Comparison of ENCODE assay signal across 8 mouse cellular contexts in genomic region chr17:26949051-26949577, GRCm38 (mm10). TPM values are rescaled to one million over a fixed set of nuclear protein-coding genes. Genes with fewer than 3 reads are reported as not detected.
A peak's percentile ranks its signal among the peaks of the same experiment; 100 is the strongest.
DNase-seq lines count a peak whose midpoint lies in the region; ATAC-seq and TF ChIP-seq lines count a peak whose summit lies in the region.

No protein-coding gene starts in this region.

- H3K4me2 ChIP-seq in lung, embryonic 15.5 days = peak overlapping the region; percentile 98
- H3K4me2 ChIP-seq in intestine, postnatal 0 days (replicated peaks; ENCODE audit: low read depth) = peak overlapping the region; percentile 100
- peak overlapping the region; percentile 92 for H3K4me2 ChIP-seq in midbrain, embryonic 14.5 days (ENCODE audit: low read length)

- no peaks in the 10 kb centered on the region for H3K36me3 ChIP-seq in lung, embryonic 15.5 days
- no peaks in the 10 kb centered on the region for H3K36me3 ChIP-seq in intestine, postnatal 0 days (ENCODE audit: control insufficient read depth, insufficient read depth)
- H3K36me3 ChIP-seq in midbrain, embryonic 14.5 days (ENCODE audit: control insufficient read depth, insufficient read depth, low read length) = no peaks in the 10 kb centered on the region

- H3K4me3 ChIP-seq in lung, embryonic 15.5 days = peak overlapping the region; percentile 79
- H3K4me3 ChIP-seq in intestine, postnatal 0 days (ENCODE audit: low read depth, low read length) = peak overlapping the region; percentile 69
- H3K4me3 ChIP-seq in midbrain, embryonic 14.5 days (replicated peaks; ENCODE audit: low read depth, low read length) = peak overlapping the region; percentile 69

- H3K4me1 ChIP-seq in lung, embryonic 15.5 days = peaks cover 76% of the 10 kb centered on the region
- peaks cover 7% of the 10 kb centered on the region; the same call in 1 of the 2 replicates for H3K4me1 ChIP-seq in intestine, postnatal 0 days (replicated peaks; ENCODE audit: control insufficient read depth, insufficient read depth, low read length)
- peaks cover 73% of the 10 kb centered on the region for H3K4me1 ChIP-seq in midbrain, embryonic 14.5 days (ENCODE audit: control insufficient read depth, insufficient read depth, low read length)

- peak; percentile 67 for TF ChIP-seq CTCF in intestine, postnatal 0 days (IDR thresholded peaks at IDR 0.05; ENCODE audit: low read depth)

- H3K27ac ChIP-seq in lung, embryonic 15.5 days = peak overlapping the region; percentile 75
- H3K27ac ChIP-seq in intestine, postnatal 0 days (ENCODE audit: low read depth, low read length) = peak overlapping the region; percentile 28; the same call in 1 of the 2 replicates
- H3K27ac ChIP-seq in midbrain, embryonic 14.5 days (replicated peaks; ENCODE audit: low read depth, low read length) = peak overlapping the region; percentile 93

- no peak for ATAC-seq in lung, embryonic 15.5 days (ENCODE audit: borderline replicate concordance, extremely low read depth, low FRiP score, low TSS enrichment)
- ATAC-seq in erythroid progenitor cell, adult 5-6 weeks (replicated peaks; ENCODE audit: low FRiP score, poor library complexity, severe bottlenecking) = peak; percentile 46
- peak; percentile 61 for ATAC-seq in intestine, postnatal 0 days
- peak; percentile 46; the same call in 1 of the 2 replicates for ATAC-seq in midbrain, embryonic 14.5 days (ENCODE audit: low FRiP score, low TSS enrichment)

- 8% methylated on average over 13 of the region's 14 CpGs for WGBS in lung, embryonic 15.5 days
- WGBS in intestine, postnatal 0 days = 7% methylated on average over 12 of the region's 14 CpGs
- 6% methylated on average over 13 of the region's 14 CpGs for WGBS in midbrain, embryonic 14.5 days

- DNase-seq in lung, postnatal 36 days = no peak
- DNase-seq in R1 (ENCODE audit: low read depth, low spot score) (peak; percentile 83), adipocyte (ENCODE audit: low spot score) (no peak)
- peak; percentile 43 for DNase-seq in midbrain, embryonic 14.5 days
- DNase-seq in adrenal gland, postnatal 25 days = no peak

- peak overlapping the region; percentile 64 for H3K9ac ChIP-seq in lung, embryonic 15.5 days
- 0 out of 2 replicates have a peak overlapping the region, but pooled peaks have one; percentile 45 for H3K9ac ChIP-seq in intestine, postnatal 0 days (ENCODE audit: low read depth, low read length)
- peak overlapping the region; percentile 90 for H3K9ac ChIP-seq in midbrain, embryonic 14.5 days (replicated peaks; ENCODE audit: low read length)

- no peaks in the 10 kb centered on the region for H3K9me3 ChIP-seq in lung, embryonic 15.5 days
- no peaks in the 10 kb centered on the region for H3K9me3 ChIP-seq in intestine, postnatal 0 days (ENCODE audit: control insufficient read depth)
- no peaks in the 10 kb centered on the region for H3K9me3 ChIP-seq in midbrain, embryonic 14.5 days (ENCODE audit: control insufficient read depth, low read length)

- 0 out of 2 replicates have a peak, but pooled peaks cover 4% of the 10 kb centered on the region for H3K27me3 ChIP-seq in lung, embryonic 15.5 days
- H3K27me3 ChIP-seq in intestine, postnatal 0 days (replicated peaks; ENCODE audit: control insufficient read depth, insufficient read depth, low read length) = no peaks in the 10 kb centered on the region
- H3K27me3 ChIP-seq in midbrain, embryonic 14.5 days (ENCODE audit: control insufficient read depth, insufficient read depth, low read length) = no peaks in the 10 kb centered on the region

RNA-seq across cellular contexts. Expression of gene Syngap1, which starts 8.1 kb away (rescaled TPM):
- polyA plus RNA-seq in lung, embryonic 15.5 days (2015; fragmentation: Nextera tagmentation; extraction: Ambion mirVana) = 1.5 and 2.1 TPM in 2 replicates
- total RNA-seq in erythroid progenitor cell, adult 5-6 weeks (2015; ENCODE audit: low replicate concordance) = 3.8 and 4.3 TPM in 2 replicates
- total RNA-seq in erythroid progenitor cell, adult 5-6 weeks (2017; ENCODE audit: low replicate concordance) = 11.7 and 14.4 TPM in 2 replicates
- polyA plus RNA-seq in intestine, postnatal 0 days (2015; fragmentation: Nextera tagmentation; extraction: Ambion mirVana) = 0.35 and 0.39 TPM in 2 replicates
- 5.5 and 9.7 TPM in 2 replicates for polyA plus RNA-seq in midbrain, embryonic 14.5 days (2014; fragmentation: Nextera tagmentation; extraction: Ambion mirVana)
- 25.9 and 26.7 TPM in 2 replicates for total RNA-seq in adrenal gland, postnatal 25 days (2021)

RNA-seq across cellular contexts. Expression of gene Cuta, which starts 9.7 kb away (rescaled TPM):
- polyA plus RNA-seq in lung, embryonic 15.5 days (2015; fragmentation: Nextera tagmentation; extraction: Ambion mirVana) = 182 and 184 TPM in 2 replicates
- 54.9 and 88.3 TPM in 2 replicates for total RNA-seq in erythroid progenitor cell, adult 5-6 weeks (2015; ENCODE audit: low replicate concordance)
- 8.2 and 9.3 TPM in 2 replicates for total RNA-seq in erythroid progenitor cell, adult 5-6 weeks (2017; ENCODE audit: low replicate concordance)
- 287 and 304 TPM in 2 replicates for polyA plus RNA-seq in intestine, postnatal 0 days (2015; fragmentation: Nextera tagmentation; extraction: Ambion mirVana)
- polyA plus RNA-seq in midbrain, embryonic 14.5 days (2014; fragmentation: Nextera tagmentation; extraction: Ambion mirVana) = 99.2 and 108 TPM in 2 replicates
- 150 and 153 TPM in 2 replicates for total RNA-seq in adrenal gland, postnatal 25 days (2021)

RNA-seq across cellular contexts. Expression of gene Phf1, which starts 16.3 kb away (rescaled TPM):
- 7.6 and 8.7 TPM in 2 replicates for polyA plus RNA-seq in lung, embryonic 15.5 days (2015; fragmentation: Nextera tagmentation; extraction: Ambion mirVana)
- 23.1 and 29.6 TPM in 2 replicates for total RNA-seq in erythroid progenitor cell, adult 5-6 weeks (2015; ENCODE audit: low replicate concordance)
- 19.4 and 34.5 TPM in 2 replicates for total RNA-seq in erythroid progenitor cell, adult 5-6 weeks (2017; ENCODE audit: low replicate concordance)
- polyA plus RNA-seq in intestine, postnatal 0 days (2015; fragmentation: Nextera tagmentation; extraction: Ambion mirVana) = 11.2 and 11.6 TPM in 2 replicates
- polyA plus RNA-seq in midbrain, embryonic 14.5 days (2014; fragmentation: Nextera tagmentation; extraction: Ambion mirVana) = 18.2 and 24.0 TPM in 2 replicates
- 29.8 and 44.1 TPM in 2 replicates for total RNA-seq in adrenal gland, postnatal 25 days (2021)

RNA-seq across cellular contexts. Expression of gene Zbtb9, which starts 23.9 kb away (rescaled TPM):
- 16.3 and 16.9 TPM in 2 replicates for polyA plus RNA-seq in lung, embryonic 15.5 days (2015; fragmentation: Nextera tagmentation; extraction: Ambion mirVana)
- total RNA-seq in erythroid progenitor cell, adult 5-6 weeks (2015; ENCODE audit: low replicate concordance) = 1.4 TPM in 1 of 2 replicates, not detected in the other
- 7.1 and 8.1 TPM in 2 replicates for total RNA-seq in erythroid progenitor cell, adult 5-6 weeks (2017; ENCODE audit: low replicate concordance)
- 6.5 and 6.7 TPM in 2 replicates for polyA plus RNA-seq in intestine, postnatal 0 days (2015; fragmentation: Nextera tagmentation; extraction: Ambion mirVana)
- polyA plus RNA-seq in midbrain, embryonic 14.5 days (2014; fragmentation: Nextera tagmentation; extraction: Ambion mirVana) = 8.7 and 11.3 TPM in 2 replicates
- 5.1 and 8.0 TPM in 2 replicates for total RNA-seq in adrenal gland, postnatal 25 days (2021)

RNA-seq across cellular contexts. Expression of gene Kifc5b, which starts 32.2 kb away (rescaled TPM):
- 8.0 and 9.8 TPM in 2 replicates for polyA plus RNA-seq in lung, embryonic 15.5 days (2015; fragmentation: Nextera tagmentation; extraction: Ambion mirVana)
- total RNA-seq in erythroid progenitor cell, adult 5-6 weeks (2015; ENCODE audit: low replicate concordance) = 34.8 and 41.4 TPM in 2 replicates
- 197 and 257 TPM in 2 replicates for total RNA-seq in erythroid progenitor cell, adult 5-6 weeks (2017; ENCODE audit: low replicate concordance)
- polyA plus RNA-seq in intestine, postnatal 0 days (2015; fragmentation: Nextera tagmentation; extraction: Ambion mirVana) = 0.94 and 1.4 TPM in 2 replicates
- 1.2 and 2.3 TPM in 2 replicates for polyA plus RNA-seq in midbrain, embryonic 14.5 days (2014; fragmentation: Nextera tagmentation; extraction: Ambion mirVana)
- total RNA-seq in adrenal gland, postnatal 25 days (2021) = 3.5 and 4.0 TPM in 2 replicates

Comparison
In these comparisons a context has a peak if more than half of its experiments do, and no peak if none do; other contexts are left out.
1. H3K27ac ChIP-seq: peak in every context shown above with its lines; median percentile 93 in midbrain, embryonic 14.5 days; 75 in lung, embryonic 15.5 days; 28 in intestine, postnatal 0 days.
2. DNase-seq: peak in R1 (single experiment) and midbrain, embryonic 14.5 days (single experiment); none in lung, postnatal 36 days (single experiment), adrenal gland, postnatal 25 days (single experiment) and adipocyte (single experiment).
3. Peak in every context shown above with its lines, with median percentiles within 50 percentile points of each other: H3K4me2 ChIP-seq, H3K4me3 ChIP-seq and H3K9ac ChIP-seq.